Mouse (Mus musculus) small intestine, adult 2 months (tissue): ENCODE measurements around the gene Hexdc.

Experiments
- CTCF ChIP-seq: fragments of 200-500 bp; IDR thresholded peaks from 2 replicates; pipeline ENCODE4 v1.5.1; 2012; ENCODE audit warnings: low read depth, mild to moderate bottlenecking, control low read depth, inconsistent platforms, low read length, moderate library complexity, mixed read lengths; ENCODE audit not compliant: insufficient replicate concordance, insufficient read length; ENCODE audit errors: extremely low read depth
- POLR2A ChIP-seq: fragments of 200-500 bp; IDR thresholded peaks from 2 replicates; pipeline ENCODE4 v1.6.1; 2012; ENCODE audit warnings: low read depth, mild to moderate bottlenecking, control low read depth, inconsistent platforms, low read length, moderate library complexity

DNA sequence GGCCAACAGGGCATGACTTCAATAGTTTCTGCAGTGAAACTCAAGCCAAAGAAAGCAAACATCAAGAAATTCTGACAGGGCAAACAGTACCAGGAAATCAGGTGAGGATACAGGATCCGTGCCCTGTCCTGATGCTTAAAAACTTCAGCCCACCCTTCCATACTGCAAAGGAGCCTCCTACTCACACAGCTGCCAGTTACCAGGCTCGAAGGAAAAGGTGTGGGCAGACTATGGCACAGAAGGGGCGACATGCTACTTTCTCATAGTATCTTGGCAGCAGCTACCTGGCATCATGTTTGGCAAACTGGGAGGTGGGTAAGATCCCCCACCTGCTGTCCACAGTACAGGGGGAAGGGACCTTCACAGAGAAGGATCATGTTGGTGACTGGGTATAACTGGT, 10.8 kb upstream of the Hexdc start:
- TF ChIP-seq POLR2A (no peak), CTCF (no peak)
